Mouse (Mus musculus) lung, adult 2 months (tissue): ENCODE measurements around the gene Nacc1. TPM values are rescaled to one million over a fixed set of nuclear protein-coding genes. Genes with fewer than 3 reads are reported as not detected.

Experiments used
- DNase-seq: peaks from one replicate; pipeline ENCODE4 v3.0.0; 2022
- H3K4me1 ChIP-seq: fragments of 200-500 bp; 2 replicates; pipeline ENCODE4 v1.6.1; 2011; ENCODE audit warnings: low read length; ENCODE audit not compliant: control insufficient read depth, insufficient read depth
- H3K4me3 ChIP-seq: fragments of 200-500 bp; replicated peaks from 2 replicates; pipeline ENCODE3; 2011; ENCODE audit warnings: low read depth, mild to moderate bottlenecking, control low read depth, low read length; ENCODE audit errors: extremely low read depth
- CTCF ChIP-seq: fragments of 200-500 bp; IDR thresholded peaks from 2 replicates; pipeline ENCODE4 v1.5.1; 2011; ENCODE audit warnings: mild to moderate bottlenecking, low read length, control low read depth; ENCODE audit not compliant: insufficient read depth
- POLR2A ChIP-seq: fragments of 200-500 bp; IDR thresholded peaks from 2 replicates; pipeline ENCODE4 v1.6.1; 2011; ENCODE audit warnings: low read depth, mild to moderate bottlenecking, control low read depth, low read length, borderline replicate concordance; ENCODE audit errors: extremely low read depth
- WGBS: fragments of 180-500 bp; shearing (Covaris S2); methylation state at CpG from one replicate; pipeline ENCODE4 v1.1.7; 2018; 5-methylcytosine and 5-hydroxymethylcytosine counted together
- polyA plus RNA-seq: library from polyadenylated mRNA; depleted of rRNA; stranded (reverse); fragments of >200 nt; gene quantifications from 2 replicates; pipeline ENCODE4 v1.2.3, GENCODE M21; 2012

The Nacc1 gene
- polyA plus RNA-seq, 1 experiment: 81.8 TPM

DNA sequence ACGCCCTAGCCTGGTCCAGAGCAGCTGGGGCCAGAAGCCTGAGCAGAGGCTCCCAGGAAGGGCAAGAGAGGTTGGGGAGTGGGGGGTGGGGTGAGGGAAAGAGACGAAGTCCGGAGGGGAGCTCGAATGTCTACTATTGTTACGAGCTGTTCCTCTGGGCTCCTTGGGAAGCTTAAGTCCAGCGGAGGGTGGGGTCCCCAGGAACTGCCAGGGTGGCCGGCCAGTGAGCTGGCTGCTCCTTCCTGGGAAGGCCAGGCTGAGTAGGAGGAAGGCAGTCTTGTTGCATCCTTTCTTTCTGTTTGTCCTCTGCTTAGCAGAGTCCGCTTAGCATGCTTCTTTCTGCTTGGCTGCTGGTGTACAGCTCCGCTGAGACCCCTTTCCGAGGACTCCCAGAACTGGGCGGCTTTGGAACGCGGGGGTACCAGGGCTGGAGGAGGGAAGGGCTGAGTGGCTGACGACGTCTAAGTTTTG, 20.4 kb upstream of the Nacc1 start:
- no peak for TF ChIP-seq POLR2A
- no peak for TF ChIP-seq CTCF
- Histone ChIP-seq H3K4me3 (peak overlapping the region; percentile 29), H3K4me1 (peaks cover 36% of the 10 kb centered on the region)
- peak; percentile 46 for DNase-seq
- 38% methylated on average over 15 of the region's 15 CpGs for WGBS

- Histone ChIP-seq H3K4me1 (peaks cover 37% of the 10 kb centered on the region), H3K4me3 (peak overlapping the region; percentile 45)
- no peak for TF ChIP-seq CTCF
- no peak for TF ChIP-seq POLR2A
- WGBS: 23% methylated on average over 22 of the region's 22 CpGs
- DNase-seq: peak; percentile 83
These were observed 19.7 kb upstream of the Nacc1 start for GRCm38 (mm10) chr8:84707267-84707883.

- peak overlapping the region; percentile 45 for H3K4me3 ChIP-seq
- H3K4me1 ChIP-seq: peaks cover 36% of the 10 kb centered on the region
- TF ChIP-seq POLR2A: no peak
- no peak for TF ChIP-seq CTCF
- 25% methylated on average over 45 of the region's 45 CpGs for WGBS
- DNase-seq: peak; percentile 56
These were observed 19.1 kb upstream of the Nacc1 start for GRCm38 (mm10) chr8:84706610-84707266.

- TF ChIP-seq CTCF (no peak), POLR2A (no peak)
- no peak for DNase-seq
- WGBS: 39% methylated on average over 12 of the region's 12 CpGs
- H3K4me3 ChIP-seq: no peak overlapping the region
- peaks cover 35% of the 10 kb centered on the region for H3K4me1 ChIP-seq
These were observed 18.3 kb upstream of the Nacc1 start for GRCm38 (mm10) chr8:84705960-84706359.

- DNase-seq: peak; percentile 47
- TF ChIP-seq POLR2A (no peak), CTCF (no peak)
- H3K4me3 ChIP-seq: peak overlapping the region; percentile 7
- WGBS: 10% methylated on average over 61 of the region's 61 CpGs
- peaks cover 37% of the 10 kb centered on the region for H3K4me1 ChIP-seq
These were observed 17.5 kb upstream of the Nacc1 start for GRCm38 (mm10) chr8:84704867-84705831.

DNA sequence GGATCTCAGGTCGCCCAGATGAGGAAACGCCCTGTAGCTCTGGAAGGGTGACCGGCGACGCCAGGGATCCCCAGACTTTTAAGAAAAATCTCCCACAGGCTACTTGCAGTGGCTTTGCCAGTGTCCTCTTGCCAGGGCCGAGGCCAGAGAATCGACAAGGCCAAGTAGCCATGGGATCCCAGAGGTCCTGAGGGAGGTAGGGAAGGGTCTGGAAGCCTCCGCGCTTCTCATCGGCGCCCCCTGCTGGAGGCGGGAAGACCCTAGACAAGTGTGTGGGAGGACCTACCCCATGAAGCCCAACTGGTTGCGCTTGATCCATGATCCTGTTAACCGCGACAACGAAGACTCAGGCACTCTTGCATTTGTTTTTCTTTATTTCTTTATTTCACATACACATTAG, 16.7 kb upstream of the Nacc1 start:
- no peak; the same call in 1 of the 2 replicates for TF ChIP-seq POLR2A
- TF ChIP-seq CTCF: peak; percentile 77
- H3K4me3 ChIP-seq: peak overlapping the region; percentile 25
- DNase-seq: peak; percentile 81
- H3K4me1 ChIP-seq: peaks cover 42% of the 10 kb centered on the region
- whole genome bisulfite sequencing: 13% methylated on average over 16 of the region's 16 CpGs

DNA sequence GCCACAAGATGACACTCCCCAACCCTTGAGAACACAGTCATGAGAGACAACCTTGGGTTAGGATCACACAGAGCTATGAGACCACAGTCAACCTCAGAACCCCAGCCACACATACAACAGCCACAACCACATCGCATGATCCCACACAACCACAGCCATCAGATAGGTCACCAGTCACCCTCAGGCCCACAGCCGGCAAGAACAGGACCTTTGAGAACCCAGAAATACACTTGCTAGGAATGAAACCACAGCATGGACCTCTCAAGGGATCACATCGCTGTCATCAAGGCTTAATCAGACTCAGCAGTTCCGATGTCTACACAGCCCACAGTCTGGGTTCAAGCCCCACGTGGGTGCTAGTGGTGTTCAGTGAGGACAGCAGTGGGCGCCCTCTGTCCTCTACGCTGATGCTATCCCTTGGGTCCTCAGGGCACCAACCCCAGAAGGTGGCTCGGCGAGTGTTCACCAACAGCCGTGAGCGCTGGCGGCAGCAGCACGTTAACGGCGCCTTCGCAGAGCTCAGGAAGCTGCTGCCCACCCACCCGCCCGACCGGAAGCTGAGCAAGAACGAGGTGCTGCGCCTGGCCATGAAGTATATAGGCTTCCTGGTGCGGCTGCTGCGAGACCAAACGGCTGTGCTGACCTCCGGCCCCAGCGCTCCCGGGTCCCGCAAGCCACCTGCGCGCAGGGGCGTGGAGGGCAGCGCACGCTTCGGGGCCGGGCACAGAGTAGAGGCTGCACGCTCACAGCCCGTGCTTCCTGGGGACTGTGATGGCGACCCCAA, 16.0 kb upstream of the Nacc1 start:
- TF ChIP-seq CTCF: 0 out of 2 replicates have a peak, but pooled peaks have one; percentile 10
- no peak for TF ChIP-seq POLR2A
- WGBS: 24% methylated on average over 38 of the region's 38 CpGs
- Histone ChIP-seq H3K4me1 (peaks cover 43% of the 10 kb centered on the region), H3K4me3 (peak overlapping the region; percentile 7)
- DNase-seq: no peak

- H3K4me3 ChIP-seq: peak overlapping the region; percentile 7
- peaks cover 45% of the 10 kb centered on the region for H3K4me1 ChIP-seq
- DNase-seq: no peak
- no peak for TF ChIP-seq POLR2A
- no peak for TF ChIP-seq CTCF
- WGBS: 75% methylated on average over 6 of the region's 6 CpGs
These were observed 15.4 kb upstream of the Nacc1 start for GRCm38 (mm10) chr8:84702963-84703465.

- WGBS: 66% methylated on average over 9 of the region's 9 CpGs
- DNase-seq: no peak
- Histone ChIP-seq H3K4me1 (peaks cover 42% of the 10 kb centered on the region), H3K4me3 (peak overlapping the region; percentile 15)
- TF ChIP-seq CTCF: no peak
- TF ChIP-seq POLR2A: no peak
These were observed 14.9 kb upstream of the Nacc1 start for GRCm38 (mm10) chr8:84702561-84702960.
